Mouse (Mus musculus) hindbrain, postnatal 0 days (tissue): ENCODE data around the gene Pou6f2. TPM values are rescaled to one million over a fixed set of nuclear protein-coding genes. Genes with fewer than 3 reads are reported as not detected.

ENCODE experiments used
- ATAC-seq: fragments of 200-750 bp; cut with Nextera tagmentation; 2 replicates; pipeline ENCODE4 v1.8.0; 2017; ENCODE audit warnings: mild to moderate bottlenecking, moderate TSS enrichment, moderate library complexity
- DNase-seq: peaks from one replicate; pipeline ENCODE4 v3.0.0-alpha.2; 2015; ENCODE audit warnings: low spot score
- H3K27ac ChIP-seq: fragments of 300-500 bp; sonication (generic); 2 replicates; pipeline ENCODE4 v1.5.1; 2014; ENCODE audit warnings: mild to moderate bottlenecking
- H3K27me3 ChIP-seq: fragments of 300-500 bp; sonication (generic); 2 replicates; pipeline ENCODE4 v1.6.1; 2014; ENCODE audit warnings: low read length, mixed read lengths; ENCODE audit not compliant: insufficient read depth
- H3K36me3 ChIP-seq: fragments of 300-500 bp; sonication (generic); 2 replicates; pipeline ENCODE4 v1.6.1; 2014; ENCODE audit warnings: low read length, mixed read lengths; ENCODE audit not compliant: insufficient read depth
- H3K4me1 ChIP-seq: fragments of 300-500 bp; sonication (generic); 2 replicates; pipeline ENCODE4 v1.6.1; 2014; ENCODE audit warnings: antibody characterized with exemption, low read length, mixed read lengths; ENCODE audit not compliant: insufficient read depth
- H3K4me2 ChIP-seq: fragments of 300-500 bp; sonication (generic); 2 replicates; pipeline ENCODE4 v1.6.1; 2014; ENCODE audit warnings: low read depth, mild to moderate bottlenecking, low read length, moderate library complexity, mixed read lengths
- H3K4me3 ChIP-seq: fragments of 300-500 bp; sonication (generic); 2 replicates; pipeline ENCODE4 v1.5.1; 2014; ENCODE audit warnings: low read length
- H3K9ac ChIP-seq: fragments of 300-500 bp; sonication (generic); replicated peaks from 2 replicates; pipeline ENCODE4 v1.6.1; 2014; ENCODE audit warnings: mild to moderate bottlenecking, low read length, moderate library complexity, mixed read lengths
- H3K9me3 ChIP-seq: fragments of 300-500 bp; sonication (generic); 2 replicates; pipeline ENCODE4 v1.6.1; 2016; ENCODE audit warnings: low read length, mixed read lengths
- CTCF ChIP-seq: IDR thresholded peaks from 2 replicates; pipeline ENCODE4 v1.5.1; 2016; ENCODE audit warnings: antibody characterized with exemption, control low read depth, low read depth
- WGBS: fragments of 180-500 bp; shearing (Covaris S2); extraction: QIAGEN DNeasy Blood & Tissue Kit; methylation state at CpG from one replicate; pipeline ENCODE4 v1.1.7; 2014; 5-methylcytosine and 5-hydroxymethylcytosine counted together
- polyA plus RNA-seq: library from polyadenylated mRNA; unstranded; fragments of >200 nt; fragmentation: Nextera tagmentation; extraction: Ambion mirVana; gene quantifications from 2 replicates; pipeline ENCODE4 v1.2.1, GENCODE M21; 2015
- total RNA-seq: library from RNA; depleted of rRNA; stranded (reverse); fragments of >200 nt; gene quantifications from 2 replicates; pipeline ENCODE4 v1.2.3, GENCODE M21; 2014

Gene Pou6f2
- total and polyA plus RNA-seq, 2 experiments from 2014 or later, result 2.9 to 4.4 TPM

DNA sequence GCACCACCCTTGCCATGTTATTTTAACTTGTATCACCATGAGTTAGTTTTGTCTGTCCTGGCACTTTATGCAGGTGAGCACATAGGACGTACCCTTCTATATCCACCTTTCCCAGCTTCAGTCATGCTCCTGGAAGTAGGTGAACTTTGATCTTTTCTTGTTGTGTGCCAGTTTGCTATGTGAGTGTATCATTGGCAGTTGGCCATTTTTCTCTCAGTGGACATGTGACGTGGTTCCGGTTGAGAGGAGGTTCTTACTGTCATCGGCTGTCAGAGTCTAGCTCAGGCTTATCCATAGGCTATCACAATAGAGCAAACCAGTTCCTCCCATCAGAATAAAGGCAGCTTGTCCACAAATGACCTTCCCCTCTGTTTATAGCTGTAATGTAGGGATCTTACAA, 63.5 kb downstream of the Pou6f2 start:
- Histone ChIP-seq H3K36me3 (no peaks in the 10 kb centered on the region), H3K4me1 (no peaks in the 10 kb centered on the region), H3K9ac (no peak overlapping the region), H3K27me3 (no peaks in the 10 kb centered on the region), H3K27ac (no peak overlapping the region), H3K4me3 (no peak overlapping the region), H3K9me3 (no peaks in the 10 kb centered on the region), H3K4me2 (no peak overlapping the region)
- WGBS, result 79% methylated on average over 4 of the region's 4 CpGs
- no peak for DNase-seq
- no peak for TF ChIP-seq CTCF
- no peak for ATAC-seq

DNA sequence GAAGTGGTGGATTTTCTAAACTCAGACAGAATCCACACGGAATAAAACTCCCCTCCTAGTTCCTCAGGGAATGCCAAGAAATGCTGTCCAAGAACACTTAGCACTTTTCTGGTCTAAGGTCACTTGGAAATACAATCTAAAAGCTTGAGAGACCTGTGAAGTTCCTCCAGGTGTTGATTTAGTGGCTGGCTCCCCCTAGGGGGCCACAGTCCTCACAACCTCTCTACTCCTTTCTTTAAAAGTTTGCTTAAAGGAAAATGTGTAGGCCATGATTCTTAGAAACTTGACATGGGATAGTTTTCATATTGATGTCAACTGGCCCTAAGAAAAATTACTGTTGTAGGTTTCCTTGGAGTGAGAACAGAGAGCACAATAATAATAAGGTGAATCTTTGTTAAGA, 64.9 kb downstream of the Pou6f2 start:
- Histone ChIP-seq H3K27ac (no peak overlapping the region), H3K9ac (no peak overlapping the region), H3K4me3 (no peak overlapping the region), H3K4me2 (no peak overlapping the region), H3K27me3 (no peaks in the 10 kb centered on the region), H3K4me1 (no peaks in the 10 kb centered on the region), H3K9me3 (no peaks in the 10 kb centered on the region), H3K36me3 (no peaks in the 10 kb centered on the region)
- WGBS, result 61% methylated on average over 1 of the region's 1 CpGs
- no peak for ATAC-seq
- TF ChIP-seq CTCF, result peak; percentile 31; the same call in 1 of the 2 replicates
- DNase-seq, result no peak

- ATAC-seq, result peak; percentile 64; the same call in 1 of the 2 replicates
Observed at GRCm38 (mm10) chr13:18323980-18324678, 73.4 kb downstream of the Pou6f2 start.

GRCm38 (mm10) chr13:18323407-18323806, 74.1 kb downstream of the Pou6f2 start:
- Histone ChIP-seq H3K9me3 (no peaks in the 10 kb centered on the region), H3K27ac (no peak overlapping the region), H3K4me2 (no peak overlapping the region), H3K27me3 (no peaks in the 10 kb centered on the region), H3K4me1 (no peaks in the 10 kb centered on the region), H3K9ac (no peak overlapping the region), H3K4me3 (no peak overlapping the region), H3K36me3 (no peaks in the 10 kb centered on the region)
- ATAC-seq, result peak; percentile 32; the same call in 1 of the 2 replicates
- DNase-seq, result peak; percentile 9
- WGBS, result 56% methylated on average over 8 of the region's 8 CpGs
- no peak for TF ChIP-seq CTCF

More at GRCm38 (mm10) chr13:18323980-18324678, 73.4 kb downstream of the Pou6f2 start:
- DNase-seq, result peak; percentile 30
- no peaks in the 10 kb centered on the region for H3K4me1 ChIP-seq
- no peaks in the 10 kb centered on the region for H3K27me3 ChIP-seq
- H3K9me3 ChIP-seq, result no peaks in the 10 kb centered on the region
- no peak overlapping the region for H3K4me2 ChIP-seq
- no peaks in the 10 kb centered on the region for H3K36me3 ChIP-seq
- TF ChIP-seq CTCF, result no peak
- no peak overlapping the region for H3K9ac ChIP-seq
- no peak overlapping the region for H3K4me3 ChIP-seq
- H3K27ac ChIP-seq, result no peak overlapping the region
- WGBS, result 43% methylated on average over 6 of the region's 6 CpGs

DNA sequence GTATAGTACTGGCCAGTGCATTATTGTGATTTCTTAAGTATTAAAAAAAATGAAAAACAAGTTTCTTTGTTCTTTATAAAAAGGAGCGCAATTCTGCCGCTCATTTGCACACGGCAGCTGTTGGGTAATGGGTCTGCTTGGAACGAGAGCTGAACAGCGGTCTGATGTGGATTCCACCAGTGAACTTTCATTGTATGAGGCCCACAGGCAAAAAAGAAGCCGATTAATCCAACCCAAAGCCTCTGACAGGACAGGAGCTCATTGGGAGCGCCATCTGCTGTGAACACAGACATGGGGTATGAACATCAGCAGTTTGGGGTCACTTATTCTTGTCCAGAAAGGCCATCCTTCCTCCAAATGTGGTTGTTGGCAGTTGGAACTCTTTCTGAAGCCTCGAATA, 84.9 kb downstream of the Pou6f2 start:
- DNase-seq, result peak; percentile 25
- ATAC-seq, result no peak
- no peak overlapping the region for H3K4me3 ChIP-seq
- no peaks in the 10 kb centered on the region for H3K36me3 ChIP-seq
- no peak overlapping the region for H3K4me2 ChIP-seq
- peaks cover 2% of the 10 kb centered on the region; the same call in 1 of the 2 replicates for H3K4me1 ChIP-seq
- H3K27ac ChIP-seq, result no peak overlapping the region
- H3K9ac ChIP-seq, result no peak overlapping the region
- WGBS, result 51% methylated on average over 8 of the region's 8 CpGs
- H3K27me3 ChIP-seq, result no peaks in the 10 kb centered on the region
- no peaks in the 10 kb centered on the region for H3K9me3 ChIP-seq
- no peak for TF ChIP-seq CTCF

DNA sequence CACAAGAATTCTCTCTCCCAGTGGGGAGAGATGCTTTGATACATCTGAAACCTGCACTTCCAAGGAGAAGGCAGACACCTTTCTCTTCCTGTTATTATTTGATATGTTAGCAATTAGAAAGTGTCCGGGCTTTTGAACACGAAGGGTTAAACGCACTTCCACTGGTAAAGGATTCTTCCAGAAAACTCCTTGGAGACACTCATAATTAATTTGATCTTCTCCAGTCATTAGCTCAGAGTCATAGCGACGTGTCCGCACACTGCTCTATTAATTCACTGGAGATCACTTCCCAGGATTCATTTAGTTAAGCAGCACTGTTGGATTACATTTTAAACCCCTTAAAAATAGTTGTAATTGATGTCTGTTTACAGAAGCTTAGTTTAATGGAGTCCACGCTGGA, 88.5 kb downstream of the Pou6f2 start:
- Histone ChIP-seq H3K4me1 (peaks cover 2% of the 10 kb centered on the region; the same call in 1 of the 2 replicates), H3K36me3 (no peaks in the 10 kb centered on the region), H3K4me3 (no peak overlapping the region), H3K27me3 (no peaks in the 10 kb centered on the region), H3K27ac (no peak overlapping the region), H3K9me3 (no peaks in the 10 kb centered on the region), H3K4me2 (no peak overlapping the region), H3K9ac (no peak overlapping the region)
- ATAC-seq (peak; percentile 63; the same call in 1 of the 2 replicates), DNase-seq (peak; percentile 46)
- TF ChIP-seq CTCF, result no peak
- WGBS, result 33% methylated on average over 7 of the region's 7 CpGs

DNA sequence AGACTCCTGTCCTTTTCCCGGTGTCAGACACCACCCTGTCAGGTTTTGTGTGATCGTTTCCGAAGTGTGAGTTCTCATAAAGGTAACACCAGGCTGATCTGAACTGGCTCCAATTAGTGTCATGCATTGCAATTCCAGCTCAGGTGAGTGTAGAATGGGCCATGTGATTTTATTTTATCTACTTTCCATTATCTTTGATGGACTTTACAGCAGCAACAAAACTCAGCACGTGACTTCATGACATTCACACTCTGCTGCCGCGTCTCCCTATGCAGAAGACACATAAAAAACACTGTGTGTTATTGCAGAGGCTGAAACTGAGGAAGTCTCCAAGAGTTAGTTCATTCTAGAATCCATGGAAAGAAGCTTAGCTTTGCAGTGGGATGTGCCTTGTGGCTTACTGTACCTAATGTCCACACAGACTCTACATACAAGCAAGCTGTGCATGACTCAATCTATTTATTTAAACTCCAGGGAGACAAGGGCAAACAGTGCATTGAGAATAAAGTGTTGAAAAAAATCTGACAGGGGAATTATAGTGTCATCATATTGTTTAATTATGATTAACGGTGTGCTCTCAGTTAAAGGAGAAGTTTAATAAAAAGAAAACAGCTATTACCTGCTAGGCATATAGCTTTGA, 90.9 kb downstream of the Pou6f2 start:
- Histone ChIP-seq H3K9ac (no peak overlapping the region), H3K27ac (no peak overlapping the region), H3K4me2 (no peak overlapping the region), H3K4me3 (no peak overlapping the region), H3K4me1 (peaks cover 2% of the 10 kb centered on the region; the same call in 1 of the 2 replicates), H3K9me3 (no peaks in the 10 kb centered on the region), H3K27me3 (no peaks in the 10 kb centered on the region), H3K36me3 (no peaks in the 10 kb centered on the region)
- 76% methylated on average over 7 of the region's 7 CpGs for WGBS
- no peak for DNase-seq
- ATAC-seq, result no peak
- no peak for TF ChIP-seq CTCF
